Mouse (Mus musculus) Muller cell, postnatal 12 days (primary cell): ENCODE measurements at regions not wholly inside any gene's neighbourhood (a gene's known extent, or its start where the extent isn't known, plus 50 kb on each side); places are given as distances from the start of the nearest gene placed in this dataset.
A peak's percentile ranks its signal among the peaks of the same experiment; 100 is the strongest.

Source experiments
- DNase-seq: peaks from one replicate; pipeline ENCODE4 v3.0.0-alpha.2; 2015; ENCODE audit errors: inconsistent ontology term

DNA sequence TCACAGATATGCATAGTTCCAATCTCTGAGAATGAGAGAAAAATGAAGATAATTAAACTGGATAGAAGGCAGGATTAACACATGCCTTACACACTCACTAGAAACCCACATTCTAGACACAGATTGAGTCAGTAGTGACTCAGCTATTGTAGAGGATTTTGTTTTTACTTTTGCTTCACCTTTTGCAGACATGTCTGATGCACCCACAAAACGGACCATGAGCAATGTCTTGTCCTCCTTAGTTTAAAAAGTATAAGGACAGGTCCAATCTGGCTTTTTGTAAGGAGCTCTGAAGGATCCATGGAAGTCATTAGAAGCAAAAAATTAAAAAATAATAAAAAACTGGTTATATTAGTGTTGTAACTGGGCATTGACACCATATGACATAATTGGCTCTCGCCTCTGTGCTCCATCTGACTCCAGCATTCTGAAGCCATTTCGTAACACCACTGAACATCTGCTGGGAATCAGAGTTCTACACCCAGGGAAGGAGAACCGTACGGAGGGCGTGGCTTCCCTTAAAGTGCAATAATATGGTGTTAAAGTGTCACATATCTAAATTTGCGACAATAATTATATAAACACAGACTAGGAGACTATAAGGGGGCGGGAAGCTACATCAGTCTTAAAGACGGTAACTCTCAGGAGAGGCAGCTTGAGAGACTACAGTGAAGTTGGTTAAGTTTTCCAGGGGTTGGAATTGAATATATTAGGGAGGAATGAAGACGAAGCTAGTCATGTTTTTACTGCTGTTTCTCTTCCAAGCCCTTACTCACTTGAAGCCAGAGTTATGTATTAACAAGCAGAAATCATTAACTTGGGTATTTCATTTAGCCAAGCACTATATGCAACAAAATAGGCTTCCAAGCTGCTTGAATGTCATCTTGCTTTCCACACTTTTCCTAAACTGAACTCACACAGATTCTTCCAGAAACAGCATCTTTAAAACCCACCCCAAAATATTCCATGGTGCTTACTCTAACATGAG, 558.0 kb downstream of the Ebf1 start:
- DNase-seq = peak; percentile 19

GRCm38 (mm10) chr11:45176971-45177370, 559.9 kb downstream of the Ebf1 start:
- no peak for DNase-seq

DNA sequence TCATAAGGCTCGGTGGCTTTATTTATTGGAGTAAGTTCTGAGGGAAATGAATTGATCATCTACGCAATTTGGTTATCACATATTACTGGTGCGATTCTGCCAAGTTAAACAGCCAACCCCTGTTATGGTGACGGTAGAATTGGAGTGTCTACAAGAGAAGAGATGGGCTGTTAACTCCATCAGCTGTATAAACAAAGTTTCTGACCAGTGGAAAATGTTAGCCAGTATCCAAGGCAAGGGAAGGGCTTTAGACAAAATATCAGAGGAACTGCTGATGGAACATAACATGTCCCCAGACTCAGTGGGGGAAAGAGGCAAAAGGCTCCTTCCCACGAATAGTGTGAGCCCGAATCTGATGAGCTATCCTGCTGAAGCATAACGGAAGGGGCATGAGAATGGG, 560.9 kb downstream of the Ebf1 start:
- no peak for DNase-seq

- no peak for DNase-seq
Observed at GRCm38 (mm10) chr11:45179019-45179418, 561.9 kb downstream of the Ebf1 start.

- no peak for DNase-seq
Observed at GRCm38 (mm10) chr11:45190601-45191370, 573.7 kb downstream of the Ebf1 start.

GRCm38 (mm10) chr11:45191392-45192189, 574.5 kb downstream of the Ebf1 start:
- no peak for DNase-seq

DNA sequence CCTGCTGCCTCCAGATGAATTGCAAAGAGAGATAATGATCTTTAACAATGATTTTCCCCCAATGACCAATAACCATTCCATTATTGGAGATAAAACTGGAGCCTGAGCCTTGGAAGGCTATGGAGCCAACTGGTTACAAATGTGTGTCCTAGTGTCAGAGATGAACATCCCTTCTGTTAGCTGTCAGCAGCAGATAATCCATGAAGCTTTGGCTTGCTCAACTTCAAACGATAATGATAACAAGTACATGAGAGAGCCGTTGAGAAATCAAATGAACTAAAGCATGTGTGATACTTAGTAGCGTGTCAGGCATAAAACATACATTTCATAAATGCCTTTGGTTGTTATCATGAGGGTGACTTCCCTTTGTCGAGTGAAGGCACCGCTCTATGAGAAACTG, 576.2 kb downstream of the Ebf1 start:
- DNase-seq = no peak

DNA sequence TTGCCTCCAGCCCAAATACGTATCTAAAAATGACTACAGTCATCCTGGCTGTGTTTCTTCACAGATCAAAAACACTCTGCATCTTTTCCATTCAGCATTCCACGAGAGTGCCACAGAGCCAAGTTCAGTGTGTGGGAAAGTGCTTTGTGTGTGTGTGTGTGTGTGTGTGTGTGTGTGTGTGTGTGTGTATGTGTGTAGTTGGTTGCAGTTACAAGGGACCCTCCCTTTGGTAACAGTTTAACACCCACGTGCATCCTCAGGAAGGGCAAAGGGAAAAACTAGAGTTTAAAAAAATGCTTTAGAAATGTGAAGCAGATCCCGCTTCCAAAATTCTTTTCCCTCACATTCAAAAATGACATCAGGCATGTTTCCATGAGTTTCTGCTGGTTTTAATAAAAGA, 582.4 kb downstream of the Ebf1 start:
- DNase-seq = no peak

DNA sequence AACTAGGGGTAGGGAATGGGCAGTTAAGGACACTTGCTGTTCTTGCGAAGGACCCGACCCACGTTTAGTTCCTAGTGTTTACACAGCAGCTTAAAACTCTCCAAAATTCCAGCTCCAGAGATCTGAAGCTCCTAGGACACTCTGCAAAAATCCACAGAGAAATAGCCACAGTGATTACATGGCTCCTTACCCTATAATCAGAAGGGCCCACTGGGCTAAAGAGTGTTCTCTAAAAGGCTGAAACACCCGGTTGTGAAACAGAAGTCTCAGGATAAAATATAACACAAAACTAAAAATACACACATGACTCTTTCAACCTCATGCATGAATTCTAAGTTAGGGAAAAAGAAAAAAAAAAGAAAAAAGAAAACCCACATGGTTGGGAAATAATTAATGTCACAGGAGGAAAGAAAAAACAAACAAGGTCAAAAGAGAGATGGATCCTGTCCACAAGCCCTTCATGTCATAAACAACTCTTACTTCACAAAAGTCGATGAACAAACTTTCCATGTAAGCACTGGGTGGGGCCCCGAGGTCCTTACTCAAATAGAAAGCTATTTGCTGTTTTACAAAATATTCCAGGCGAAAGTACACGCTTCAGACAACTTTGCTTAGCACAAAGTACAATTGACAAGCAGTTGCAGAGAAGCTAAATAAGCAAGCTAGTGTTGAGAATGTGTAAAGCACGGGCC, 583.7 kb downstream of the Ebf1 start:
- no peak for DNase-seq

DNA sequence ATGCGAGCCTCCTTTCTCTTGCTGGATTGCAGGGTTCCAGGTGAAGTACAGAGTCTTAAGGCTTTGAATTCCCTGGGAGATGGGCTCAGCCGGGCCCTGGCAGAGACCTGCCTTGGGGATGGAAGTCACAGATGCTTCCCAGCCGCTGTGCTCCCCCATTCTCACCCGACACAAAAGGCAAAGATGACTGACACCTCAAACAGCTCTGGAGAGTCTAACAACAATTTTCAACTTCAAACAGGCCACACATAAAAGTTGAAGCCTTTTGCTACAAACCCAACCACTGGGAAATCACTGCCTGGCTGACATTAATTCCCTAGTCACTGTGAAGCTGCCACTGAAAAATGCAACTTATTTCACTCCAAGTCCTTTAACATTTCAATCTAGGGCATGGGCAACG, 586.3 kb downstream of the Ebf1 start:
- no peak for DNase-seq

DNA sequence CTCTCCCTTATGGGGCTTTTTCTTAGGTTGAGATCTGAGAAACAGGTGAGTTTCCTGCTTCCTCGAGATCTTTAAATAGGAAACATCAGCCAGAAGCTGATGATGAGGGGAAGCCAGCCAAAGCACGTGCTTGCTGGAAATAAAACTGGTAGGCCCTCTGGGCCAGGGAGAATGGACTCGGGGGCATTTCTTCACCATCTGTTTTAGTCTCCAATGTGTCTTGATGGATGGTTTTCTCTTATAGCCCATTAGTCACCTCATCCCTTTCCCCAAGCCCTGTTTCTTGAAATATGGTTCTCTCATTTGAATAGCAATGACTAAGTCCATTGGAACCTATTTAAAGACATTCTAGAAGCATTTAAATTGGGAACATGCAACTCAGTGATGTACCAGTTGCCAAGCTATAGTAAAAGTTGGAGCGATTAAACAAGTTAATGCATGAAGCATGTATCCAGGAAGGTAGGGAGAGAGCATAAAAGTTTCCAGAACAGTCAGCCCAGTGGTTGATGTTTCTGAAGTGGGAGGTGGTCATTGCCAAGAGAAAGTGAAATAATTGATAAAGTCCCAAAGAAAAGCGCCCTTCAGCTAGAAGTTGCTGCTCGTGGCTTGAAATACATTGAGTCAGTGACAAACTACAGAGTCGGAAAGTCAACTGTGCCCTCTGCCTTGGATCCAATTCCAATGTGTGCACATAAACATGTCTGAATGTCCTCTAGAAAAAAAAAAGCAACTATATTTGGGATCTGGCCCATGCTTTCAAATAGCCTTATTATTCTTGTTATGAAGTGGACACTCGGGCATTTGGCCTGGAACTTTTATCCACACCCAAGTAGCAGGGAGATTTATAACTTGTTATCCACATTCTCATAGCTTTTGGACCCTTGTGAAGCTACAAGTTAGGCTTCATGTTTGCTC, 589.8 kb downstream of the Ebf1 start:
- DNase-seq = no peak

DNA sequence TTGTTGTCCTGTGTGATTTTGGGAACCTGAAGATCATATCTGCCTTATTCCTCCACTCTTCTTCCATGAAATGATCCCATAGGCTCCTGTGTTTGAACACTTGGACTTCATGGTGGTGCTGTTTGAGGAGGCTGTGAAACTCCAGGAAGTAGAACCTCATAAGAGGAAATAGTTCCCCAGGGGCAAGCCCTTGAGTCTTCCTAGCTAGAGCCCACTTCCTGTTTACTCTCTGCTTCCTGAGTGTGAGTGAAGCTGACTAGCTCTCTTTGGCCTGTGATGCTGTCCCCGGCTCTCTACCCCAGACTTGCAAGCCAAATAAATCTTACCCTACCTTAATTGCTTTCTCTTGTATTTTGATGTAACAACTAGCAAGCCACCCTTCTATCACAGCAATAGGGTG, 597.0 kb downstream of the Ebf1 start:
- DNase-seq = no peak

DNA sequence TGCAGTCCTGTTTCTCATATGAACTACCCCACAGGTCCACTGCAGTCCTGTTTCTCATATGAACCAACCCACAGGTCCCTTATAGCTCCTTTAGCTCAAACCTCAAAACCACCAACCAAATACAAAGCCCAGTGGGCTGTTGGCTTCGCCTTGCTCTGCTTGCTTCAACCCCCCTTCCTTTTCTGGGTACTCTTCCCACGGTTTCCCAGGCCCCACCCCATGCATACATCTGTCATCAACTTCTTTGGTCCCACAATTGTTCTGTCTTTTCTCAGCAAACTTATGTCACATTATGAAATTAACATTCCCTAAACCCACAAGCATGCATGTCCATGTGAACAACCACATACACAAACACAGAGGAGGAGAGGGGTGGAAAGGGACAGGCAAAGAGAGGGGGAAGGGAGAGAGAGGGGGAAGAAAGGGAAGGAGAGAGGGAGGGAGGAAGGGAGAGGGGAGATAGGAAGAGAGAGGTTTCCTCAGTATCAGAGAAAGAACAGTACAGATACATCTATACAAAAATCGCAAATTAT, 599.9 kb downstream of the Ebf1 start:
- DNase-seq = no peak

DNA sequence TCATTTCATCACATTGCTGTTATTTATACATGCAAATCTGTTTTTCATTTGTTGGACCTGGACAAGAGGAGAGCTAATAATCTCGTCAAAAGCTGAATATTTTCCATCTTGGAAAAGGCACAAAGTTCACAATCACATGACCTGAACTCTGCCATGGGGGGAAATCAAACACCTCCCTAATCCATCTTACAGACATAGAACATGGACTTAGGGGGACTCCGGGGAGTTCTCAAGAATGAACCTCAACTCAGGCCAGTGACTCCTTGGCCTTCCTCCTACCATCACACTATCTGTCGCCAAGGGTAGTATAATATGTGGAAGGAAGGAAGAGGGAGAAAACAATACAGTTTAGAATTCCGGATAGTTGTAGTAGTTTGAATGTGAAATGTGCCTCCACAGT, 602.1 kb downstream of the Ebf1 start:
- no peak for DNase-seq

GRCm38 (mm10) chr11:45222021-45222420, 604.9 kb downstream of the Ebf1 start:
- DNase-seq = no peak

- no peak for DNase-seq
Observed at GRCm38 (mm10) chr11:45235476-45236412, 616.1 kb upstream of the Clint1 start.

GRCm38 (mm10) chr11:45237056-45237455, 614.8 kb upstream of the Clint1 start:
- DNase-seq = no peak

DNA sequence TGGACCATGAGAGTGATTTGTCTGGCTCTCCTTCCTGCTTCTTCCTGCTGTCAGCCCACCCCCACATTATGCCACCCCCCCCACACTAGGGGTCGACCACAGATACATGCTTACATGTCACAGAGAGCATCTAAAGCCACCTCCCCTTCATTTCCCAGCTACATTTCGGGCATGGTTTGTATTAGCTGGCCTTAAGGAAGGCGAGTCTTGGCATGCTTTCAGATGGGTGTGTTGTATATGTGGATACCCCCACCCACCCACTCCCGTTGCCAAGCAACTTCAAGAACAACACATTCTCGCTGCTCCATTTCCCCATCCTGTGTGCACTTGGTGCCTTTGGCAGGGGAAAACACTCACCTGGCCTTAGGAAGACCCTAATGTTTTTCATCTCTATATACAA, 612.8 kb upstream of the Clint1 start:
- no peak for DNase-seq

DNA sequence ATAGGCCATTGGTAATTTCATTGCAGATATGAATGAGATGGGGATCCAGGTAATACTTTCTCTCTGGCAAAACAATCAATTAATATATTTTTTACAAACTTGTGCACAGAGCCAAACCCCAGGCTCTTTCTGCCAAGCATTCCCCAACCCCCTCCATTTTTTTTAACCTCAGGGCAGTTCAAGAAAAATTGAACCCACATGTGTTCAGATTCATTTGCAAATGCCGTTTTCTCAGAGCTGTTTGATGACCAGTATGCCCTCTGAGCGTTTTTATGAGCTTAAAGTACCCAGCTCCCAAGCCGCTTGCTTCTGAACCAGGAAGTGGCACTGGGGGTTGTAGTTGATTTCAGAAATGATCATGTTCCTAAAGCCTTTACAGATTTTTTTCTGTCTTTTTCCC, 611.4 kb upstream of the Clint1 start:
- no peak for DNase-seq
